Mouse (Mus musculus): Measurements from ENCODE around the gene Fry.

GRCm38 (mm10) chr5:150452004-150452626 is 333.7 kb downstream of the Fry start:
- TF ChIP-seq CTCF (IDR thresholded peaks at IDR 0.05; ENCODE audit: extremely low read depth, insufficient read length, insufficient replicate concordance, low read depth, low read length) (no peak), POLR2A (IDR thresholded peaks at IDR 0.05; ENCODE audit: low read depth, low read length) (no peak)
